Mouse (Mus musculus) layer of hippocampus, postnatal 14 days (tissue): ENCODE results near the gene Ssbp2. TPM values are rescaled to one million over a fixed set of nuclear protein-coding genes. Genes with fewer than 3 reads are reported as not detected.

Experiments
- DNase-seq, 2 experiments: peaks; one replicate each; pipeline ENCODE4 v3.0.0; 2021 to 2022; ENCODE audit warnings: low spot score in 2 of 2, mixed read lengths in 1 of 2
- long read RNA-seq, 2 experiments: library from polyadenylated mRNA; stranded (forward); transcript quantifications; one replicate each; pipeline ENCODE4 v2.0.0; 2021
- total RNA-seq, 2 experiments: library from RNA; stranded (reverse); gene quantifications; 2 replicates each; pipeline ENCODE4 v1.2.3; 2021

The Ssbp2 gene
- 10 to 100 TPM; 92.4 to 93.6 TPM for total RNA-seq
- long read RNA-seq, experiment 1, transcript Ssbp2-201 (17 exons, 3,957 nt): major isoform, 14 of 44 reads
- long read RNA-seq, experiment 1, partial matches to known transcripts: 3 of 44 reads
- long read RNA-seq, experiment 1, other reads (novel, unspliced or antisense): 24 of 44 reads
- long read RNA-seq, experiment 2, transcript Ssbp2-202 (16 exons, 1,633 nt): minor isoform, 8 of 67 reads
- long read RNA-seq, experiment 2, transcript Ssbp2-201 (17 exons, 3,957 nt): major isoform, 18 of 67 reads
- long read RNA-seq, experiment 2, partial matches to known transcripts: 2 of 67 reads
- long read RNA-seq, experiment 2, other reads (novel, unspliced or antisense): 38 of 67 reads

- DNase-seq: no peak
Observed at GRCm38 (mm10) chr13:91459896-91460620, at the start of gene Ssbp2. Ssbp2 (plus strand) TSS chr13:91460283.

GRCm38 (mm10) chr13:91413752-91414503, 46.2 kb upstream of the Ssbp2 start:
- no peak for DNase-seq

GRCm38 (mm10) chr13:91415896-91416295, 44.2 kb upstream of the Ssbp2 start:
- no peak for DNase-seq

GRCm38 (mm10) chr13:91416698-91417097, 43.4 kb upstream of the Ssbp2 start:
- DNase-seq: no peak

GRCm38 (mm10) chr13:91421387-91421949, 38.6 kb upstream of the Ssbp2 start:
- DNase-seq: peak in 1 of 2 experiments; percentile 16

GRCm38 (mm10) chr13:91430867-91431266, 29.2 kb upstream of the Ssbp2 start:
- no peak for DNase-seq

- no peak for DNase-seq
Observed at GRCm38 (mm10) chr13:91431392-91432355, 28.4 kb upstream of the Ssbp2 start.

GRCm38 (mm10) chr13:91433021-91433420, 27.1 kb upstream of the Ssbp2 start:
- DNase-seq: peak in 1 of 2 experiments; percentile 15

- DNase-seq: no peak
Observed at GRCm38 (mm10) chr13:91437931-91438330, 22.2 kb upstream of the Ssbp2 start.

GRCm38 (mm10) chr13:91441476-91441875, 18.6 kb upstream of the Ssbp2 start:
- DNase-seq: no peak

GRCm38 (mm10) chr13:91446728-91447127, 13.4 kb upstream of the Ssbp2 start:
- no peak for DNase-seq

- DNase-seq: no peak
Observed at GRCm38 (mm10) chr13:91448936-91449335, 11.1 kb upstream of the Ssbp2 start.

- no peak for DNase-seq
Observed at GRCm38 (mm10) chr13:91451405-91452166, 8.5 kb upstream of the Ssbp2 start.

- DNase-seq: no peak
Observed at GRCm38 (mm10) chr13:91452269-91452668, 7.8 kb upstream of the Ssbp2 start.

- no peak for DNase-seq
Observed at GRCm38 (mm10) chr13:91453236-91453635, 6.8 kb upstream of the Ssbp2 start.

- no peak for DNase-seq
Observed at GRCm38 (mm10) chr13:91456041-91456440, 4.0 kb upstream of the Ssbp2 start.

GRCm38 (mm10) chr13:91456735-91457134, 3.3 kb upstream of the Ssbp2 start:
- DNase-seq: no peak

- no peak for DNase-seq
Observed at GRCm38 (mm10) chr13:91457974-91458373, 2.1 kb upstream of the Ssbp2 start.

GRCm38 (mm10) chr13:91459489-91459888, 594 bp upstream of the Ssbp2 start:
- no peak for DNase-seq
